Mouse (Mus musculus) intestine, postnatal 0 days (tissue): Measurements from ENCODE around the gene Timm29. TPM values are rescaled to one million over a fixed set of nuclear protein-coding genes. Genes with fewer than 3 reads are reported as not detected.

Source experiments
- ATAC-seq: fragments of 200-750 bp; cut with Nextera tagmentation; 2 replicates; pipeline ENCODE4 v1.8.0; 2017; ENCODE audit warnings: mild to moderate bottlenecking, moderate TSS enrichment, moderate library complexity
- H3K27ac ChIP-seq: fragments of 300-500 bp; sonication (generic); 2 replicates; pipeline ENCODE4 v1.5.1; 2014; ENCODE audit warnings: mild to moderate bottlenecking, low read depth, low read length, moderate library complexity
- H3K27me3 ChIP-seq: fragments of 300-500 bp; sonication (generic); replicated peaks from 2 replicates; pipeline ENCODE4 v1.6.1; 2014; ENCODE audit warnings: low read length, mixed read lengths; ENCODE audit not compliant: control insufficient read depth, insufficient read depth
- H3K36me3 ChIP-seq: fragments of 300-500 bp; sonication (generic); 2 replicates; pipeline ENCODE4 v1.6.1; 2014; ENCODE audit warnings: mild to moderate bottlenecking, moderate library complexity; ENCODE audit not compliant: control insufficient read depth, insufficient read depth
- H3K4me1 ChIP-seq: fragments of 300-500 bp; sonication (generic); replicated peaks from 2 replicates; pipeline ENCODE4 v1.6.1; 2014; ENCODE audit warnings: antibody characterized with exemption, low read length, mixed read lengths; ENCODE audit not compliant: control insufficient read depth, insufficient read depth
- H3K4me2 ChIP-seq: fragments of 300-500 bp; sonication (generic); replicated peaks from 2 replicates; pipeline ENCODE4 v1.6.1; 2014; ENCODE audit warnings: low read depth, mild to moderate bottlenecking, moderate library complexity
- H3K4me3 ChIP-seq: fragments of 300-500 bp; sonication (generic); 2 replicates; pipeline ENCODE4 v1.5.1; 2014; ENCODE audit warnings: low read depth, low read length
- H3K9ac ChIP-seq: fragments of 300-500 bp; sonication (generic); 2 replicates; pipeline ENCODE4 v1.6.1; 2014; ENCODE audit warnings: mild to moderate bottlenecking, low read depth, low read length
- H3K9me3 ChIP-seq: fragments of 300-500 bp; sonication (generic); 2 replicates; pipeline ENCODE4 v1.6.1; 2016; ENCODE audit warnings: mixed run types; ENCODE audit not compliant: control insufficient read depth
- CTCF ChIP-seq: sonication (generic); IDR thresholded peaks from 2 replicates; pipeline ENCODE4 v1.5.1; 2016; ENCODE audit warnings: low read depth, mild to moderate bottlenecking, control low read depth, antibody characterized with exemption, moderate library complexity
- WGBS: fragments of 180-500 bp; shearing (Covaris S2); extraction: QIAGEN DNeasy Blood & Tissue Kit; methylation state at CpG from one replicate; pipeline ENCODE4 v1.1.7; 2014; 5-methylcytosine and 5-hydroxymethylcytosine counted together
- polyA plus RNA-seq: library from polyadenylated mRNA; unstranded; fragments of >200 nt; fragmentation: Nextera tagmentation; extraction: Ambion mirVana; gene quantifications from 2 replicates; pipeline ENCODE4 v1.2.1, GENCODE M21; 2015

Gene Timm29
- polyA plus RNA-seq, 1 experiment from 2014 or later = 15.9 TPM

DNA sequence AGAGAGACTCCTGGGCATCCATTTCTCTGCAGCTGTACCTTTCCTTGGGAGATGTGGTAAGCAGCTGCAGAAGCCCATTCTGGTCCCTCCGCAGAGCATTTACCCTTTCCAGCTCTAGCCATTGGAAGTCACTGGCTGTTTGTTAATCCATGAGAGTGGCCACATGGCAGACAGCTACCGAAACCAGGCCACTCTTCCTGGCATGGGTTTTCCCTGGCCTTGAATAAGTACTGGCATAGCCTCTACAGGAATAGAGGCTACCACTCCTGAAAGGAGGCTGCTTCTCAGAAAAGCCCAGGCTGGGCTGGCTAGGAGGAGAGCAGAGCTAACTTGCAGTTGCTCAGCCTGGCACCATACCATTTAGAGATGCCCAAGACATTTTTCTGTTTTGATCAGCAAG lies 41.5 kb upstream of the Timm29 start:
- Histone ChIP-seq H3K4me2 (no peak overlapping the region), H3K9ac (no peak overlapping the region), H3K27ac (no peak overlapping the region), H3K36me3 (peaks cover 15% of the 10 kb centered on the region; the same call in 1 of the 2 replicates), H3K4me3 (no peak overlapping the region), H3K4me1 (no peaks in the 10 kb centered on the region), H3K9me3 (no peaks in the 10 kb centered on the region), H3K27me3 (no peaks in the 10 kb centered on the region)
- 93% methylated on average over 2 of the region's 2 CpGs for WGBS
- no peak for TF ChIP-seq CTCF
- no peak for ATAC-seq

DNA sequence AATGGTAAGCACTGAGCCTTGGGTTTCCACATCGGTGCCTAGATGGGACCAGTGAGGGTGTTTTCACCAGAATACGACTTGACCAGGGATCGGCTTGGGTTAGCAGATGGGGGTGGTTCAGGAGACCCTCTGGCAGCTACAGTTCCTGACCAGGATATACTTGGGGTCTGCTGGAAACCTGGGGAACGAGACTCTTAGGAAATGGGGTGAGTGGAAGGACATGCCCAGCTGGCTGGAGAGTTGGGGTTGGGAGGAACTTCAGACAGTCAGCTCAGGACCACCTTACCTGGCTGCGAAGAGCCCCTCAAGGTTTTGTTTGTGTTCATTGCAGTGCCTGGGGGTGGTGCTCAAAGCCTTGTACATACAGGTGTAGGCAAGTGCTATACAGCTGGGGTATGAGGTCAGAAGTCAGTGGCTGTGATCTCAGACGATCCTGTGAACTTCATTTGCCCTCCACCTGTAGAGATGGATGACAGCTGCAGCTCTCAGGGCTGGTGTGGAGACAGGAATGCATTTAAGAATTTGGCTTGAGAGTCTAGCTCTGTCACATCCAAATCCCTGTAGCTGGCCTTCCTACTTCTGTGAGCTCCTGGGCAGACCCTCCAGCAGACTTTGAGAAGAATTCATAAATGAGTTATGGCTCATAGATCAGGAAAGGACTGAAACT lies 38.8 kb upstream of the Timm29 start:
- Histone ChIP-seq H3K36me3 (peaks cover 15% of the 10 kb centered on the region; the same call in 1 of the 2 replicates), H3K9me3 (no peaks in the 10 kb centered on the region), H3K27me3 (no peaks in the 10 kb centered on the region), H3K4me1 (0 out of 2 replicates have a peak, but pooled peaks cover 3% of the 10 kb centered on the region), H3K4me2 (no peak overlapping the region), H3K9ac (no peak overlapping the region), H3K27ac (no peak overlapping the region; the same call in 1 of the 2 replicates), H3K4me3 (no peak overlapping the region)
- no peak for TF ChIP-seq CTCF
- WGBS = 81% methylated on average over 6 of the region's 6 CpGs
- no peak for ATAC-seq

DNA sequence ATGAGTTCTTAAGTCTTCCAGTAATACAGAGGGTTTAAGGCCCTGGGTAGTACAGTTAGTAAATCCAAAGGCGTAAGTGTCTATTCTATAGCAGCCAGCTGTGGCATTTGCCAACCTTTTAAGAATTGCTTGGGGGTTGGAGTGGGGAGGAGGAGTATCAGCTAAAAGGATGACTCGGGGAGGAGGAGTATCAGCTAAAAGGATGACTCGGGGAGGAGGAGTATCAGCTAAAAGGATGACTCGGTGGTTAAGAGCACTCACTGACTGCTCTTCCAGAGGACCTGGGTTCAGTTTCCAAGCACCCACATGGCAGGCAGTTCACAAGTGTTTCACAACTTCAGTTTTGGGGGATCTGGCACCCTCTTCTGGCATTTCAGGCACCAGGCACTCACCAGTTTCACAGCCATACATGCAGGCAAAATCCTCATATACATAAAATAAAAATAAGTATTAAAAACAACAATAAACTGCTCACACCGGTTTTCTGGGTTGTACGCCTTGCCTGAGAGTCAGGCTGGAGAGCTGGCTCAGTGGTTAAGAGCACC lies 37.3 kb upstream of the Timm29 start:
- H3K4me2 ChIP-seq = no peak overlapping the region
- peaks cover 15% of the 10 kb centered on the region; the same call in 1 of the 2 replicates for H3K36me3 ChIP-seq
- H3K9me3 ChIP-seq = no peaks in the 10 kb centered on the region
- no peak overlapping the region for H3K9ac ChIP-seq
- no peak for ATAC-seq
- H3K27me3 ChIP-seq = no peaks in the 10 kb centered on the region
- 0 out of 2 replicates have a peak, but pooled peaks cover 3% of the 10 kb centered on the region for H3K4me1 ChIP-seq
- no peak overlapping the region for H3K4me3 ChIP-seq
- no peak; the same call in 1 of the 2 replicates for TF ChIP-seq CTCF
- 91% methylated on average over 6 of the region's 6 CpGs for WGBS
- H3K27ac ChIP-seq = no peak overlapping the region

DNA sequence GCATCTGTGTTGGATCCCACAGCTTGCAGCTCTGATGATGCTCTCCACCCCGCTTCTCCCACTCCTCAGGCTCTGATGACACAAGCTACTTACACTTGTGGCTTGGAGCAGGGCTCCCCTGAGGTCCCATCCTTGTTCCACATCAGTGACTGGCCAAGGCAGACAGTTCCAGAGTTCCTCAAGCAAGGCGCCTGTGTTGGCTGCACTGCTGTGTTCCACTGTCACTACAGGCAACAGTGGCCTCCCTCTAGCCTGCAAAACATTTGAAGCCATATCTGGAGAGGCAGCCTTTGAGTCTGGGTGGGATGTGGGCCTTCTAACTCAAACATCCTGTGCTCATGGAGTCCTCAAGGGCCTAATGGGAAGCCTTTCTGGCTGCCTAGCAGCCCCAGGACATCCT lies 35.5 kb upstream of the Timm29 start:
- no peak for TF ChIP-seq CTCF
- no peak overlapping the region for H3K27ac ChIP-seq
- no peaks in the 10 kb centered on the region for H3K27me3 ChIP-seq
- 0 out of 2 replicates have a peak, but pooled peaks cover 3% of the 10 kb centered on the region for H3K4me1 ChIP-seq
- no peak overlapping the region for H3K9ac ChIP-seq
- H3K36me3 ChIP-seq = peaks cover 14% of the 10 kb centered on the region; the same call in 1 of the 2 replicates
- ATAC-seq = no peak
- no peak overlapping the region for H3K4me3 ChIP-seq
- H3K9me3 ChIP-seq = no peaks in the 10 kb centered on the region
- H3K4me2 ChIP-seq = no peak overlapping the region
- WGBS = 91% methylated on average over 2 of the region's 2 CpGs

DNA sequence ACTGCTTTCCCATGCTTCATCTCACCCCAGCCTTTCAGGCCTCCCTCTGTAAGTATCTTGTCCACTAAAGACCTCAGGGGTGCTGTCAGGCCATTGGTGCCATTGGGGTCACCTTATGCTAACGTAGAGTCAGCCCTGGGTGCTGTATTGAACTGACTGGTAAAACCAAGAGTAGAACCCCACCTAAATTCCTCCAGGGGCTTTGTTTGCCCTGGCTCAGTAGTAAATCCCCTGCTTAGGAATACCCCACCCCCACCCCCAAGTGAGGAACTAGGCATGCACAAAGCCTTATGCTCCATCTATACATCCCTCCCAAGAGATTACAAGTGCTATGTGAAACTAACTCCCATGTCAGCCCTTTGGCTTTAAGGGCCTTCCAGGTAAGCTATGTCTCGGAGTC lies 35.0 kb upstream of the Timm29 start:
- peaks cover 14% of the 10 kb centered on the region; the same call in 1 of the 2 replicates for H3K36me3 ChIP-seq
- no peak for TF ChIP-seq CTCF
- 70% methylated on average over 2 of the region's 2 CpGs for WGBS

DNA sequence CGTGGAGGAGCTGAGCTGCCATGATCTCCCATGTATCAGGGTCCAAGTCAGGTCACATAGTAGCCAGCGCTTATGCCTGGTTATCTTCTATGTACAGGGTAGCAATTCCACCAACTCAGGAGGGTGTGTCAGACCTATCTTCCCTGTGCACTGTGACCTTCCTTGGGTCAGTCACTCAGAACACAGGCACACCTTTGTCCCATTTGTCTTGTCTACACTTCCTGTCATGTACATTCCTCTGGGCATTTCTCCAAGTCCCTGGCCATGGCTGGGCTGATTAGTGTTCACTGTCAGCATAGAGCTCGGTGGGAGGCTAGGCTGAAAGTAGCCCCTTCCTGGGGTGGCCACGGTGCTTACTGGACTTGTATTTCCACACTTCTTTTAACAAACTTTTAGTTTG lies 34.2 kb upstream of the Timm29 start:
- Histone ChIP-seq H3K9ac (no peak overlapping the region), H3K36me3 (peaks cover 14% of the 10 kb centered on the region; the same call in 1 of the 2 replicates), H3K4me3 (no peak overlapping the region), H3K4me2 (no peak overlapping the region), H3K4me1 (0 out of 2 replicates have a peak, but pooled peaks cover 3% of the 10 kb centered on the region), H3K27me3 (no peaks in the 10 kb centered on the region), H3K9me3 (no peaks in the 10 kb centered on the region), H3K27ac (peak overlapping the region; percentile 62; the same call in 1 of the 2 replicates)
- peak; percentile 80 for ATAC-seq
- TF ChIP-seq CTCF = no peak
- WGBS = 39% methylated on average over 4 of the region's 4 CpGs

More for the DNA sequence above, 35.0 kb upstream of the Timm29 start:
- Histone ChIP-seq H3K9ac (no peak overlapping the region), H3K27me3 (no peaks in the 10 kb centered on the region), H3K27ac (no peak overlapping the region; the same call in 1 of the 2 replicates), H3K4me2 (no peak overlapping the region), H3K4me3 (no peak overlapping the region), H3K4me1 (0 out of 2 replicates have a peak, but pooled peaks cover 3% of the 10 kb centered on the region), H3K9me3 (no peaks in the 10 kb centered on the region)
- ATAC-seq = no peak
